Mouse (Mus musculus) stomach, postnatal 0 days (tissue): ENCODE data around the gene Gtf2e1.

Source experiments
- CTCF ChIP-seq: IDR thresholded peaks from 2 replicates; pipeline ENCODE4 v1.5.1; 2016; ENCODE audit warnings: antibody characterized with exemption, low read depth, mild to moderate bottlenecking, moderate library complexity
- EP300 ChIP-seq: optimal IDR thresholded peaks from 2 replicates; pipeline ENCODE3; 2016; ENCODE audit warnings: antibody characterized with exemption

- TF ChIP-seq EP300 (no peak), CTCF (no peak)
These were observed 78.0 kb downstream of the Gtf2e1 start for GRCm38 (mm10) chr16:37461601-37462000.
